Mouse (Mus musculus) cerebellum, postnatal 14 days (tissue): ENCODE data around the gene Slc38a1.

Experiments
- DNase-seq, 2 experiments: peaks; one replicate each; pipeline ENCODE4 v3.0.0; 2021; ENCODE audit warnings: mixed read lengths in 2 of 2

Slc38a1 gene

DNA sequence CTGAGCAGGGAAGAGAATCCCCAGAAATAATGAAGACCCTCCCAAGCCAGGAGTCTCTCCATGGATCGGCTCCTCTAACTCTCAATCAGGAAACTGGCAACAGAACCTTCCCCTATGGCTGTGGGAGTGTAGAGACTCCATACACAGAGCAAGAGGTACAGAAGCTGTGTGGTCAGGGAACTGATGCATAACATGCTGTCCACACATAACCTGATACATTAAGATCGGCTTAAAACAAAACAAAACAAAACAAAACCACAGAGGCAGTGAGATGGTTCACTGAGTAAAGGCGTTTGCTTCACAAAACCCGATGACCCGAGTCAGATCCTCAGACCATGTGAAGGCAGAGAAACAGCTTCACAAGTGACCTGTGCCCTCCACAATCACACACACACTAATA lies 35.3 kb downstream of the Slc38a1 start:
- DNase-seq, result no peak

DNA sequence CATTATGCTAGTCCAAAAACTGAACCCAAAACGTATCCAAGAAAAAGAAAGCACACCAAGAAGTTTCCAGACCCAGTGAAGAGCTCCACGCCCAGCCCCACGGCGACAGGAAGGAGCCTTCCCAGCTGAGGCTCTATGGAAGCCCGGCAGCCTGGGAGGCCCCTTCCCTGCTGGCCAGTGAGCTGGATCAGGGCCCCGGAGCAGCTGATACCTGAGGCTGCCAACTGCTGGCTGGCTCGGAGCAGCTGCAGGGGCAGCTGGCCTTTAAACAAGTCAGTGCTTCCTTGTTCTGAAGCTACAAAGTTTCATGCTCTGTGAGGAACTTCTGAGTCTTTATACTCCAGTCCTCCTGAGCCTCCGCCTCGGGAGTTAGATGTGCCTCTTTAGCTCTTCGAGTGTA lies 38.4 kb downstream of the Slc38a1 start:
- DNase-seq, result peak; percentile 52 to 53

DNA sequence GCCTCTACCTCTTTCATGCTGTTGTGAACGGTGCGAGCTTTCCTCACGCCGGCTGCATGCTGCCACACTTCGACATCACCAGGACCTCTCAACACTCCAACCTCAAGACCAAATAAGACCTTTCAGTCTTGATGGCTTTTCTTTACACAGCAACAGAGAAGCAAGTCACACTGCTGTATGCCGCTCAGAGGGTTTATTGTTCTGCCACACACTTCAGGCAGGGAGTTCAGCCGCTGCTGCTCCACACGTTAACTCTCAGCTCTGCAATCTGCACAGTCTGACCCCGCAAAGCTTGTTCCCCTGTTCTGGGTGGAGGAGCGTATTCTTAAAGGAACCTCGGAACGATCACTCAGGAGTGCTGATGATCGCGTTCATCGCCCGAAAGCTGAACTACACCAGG lies 40.7 kb downstream of the Slc38a1 start:
- no peak for DNase-seq

DNA sequence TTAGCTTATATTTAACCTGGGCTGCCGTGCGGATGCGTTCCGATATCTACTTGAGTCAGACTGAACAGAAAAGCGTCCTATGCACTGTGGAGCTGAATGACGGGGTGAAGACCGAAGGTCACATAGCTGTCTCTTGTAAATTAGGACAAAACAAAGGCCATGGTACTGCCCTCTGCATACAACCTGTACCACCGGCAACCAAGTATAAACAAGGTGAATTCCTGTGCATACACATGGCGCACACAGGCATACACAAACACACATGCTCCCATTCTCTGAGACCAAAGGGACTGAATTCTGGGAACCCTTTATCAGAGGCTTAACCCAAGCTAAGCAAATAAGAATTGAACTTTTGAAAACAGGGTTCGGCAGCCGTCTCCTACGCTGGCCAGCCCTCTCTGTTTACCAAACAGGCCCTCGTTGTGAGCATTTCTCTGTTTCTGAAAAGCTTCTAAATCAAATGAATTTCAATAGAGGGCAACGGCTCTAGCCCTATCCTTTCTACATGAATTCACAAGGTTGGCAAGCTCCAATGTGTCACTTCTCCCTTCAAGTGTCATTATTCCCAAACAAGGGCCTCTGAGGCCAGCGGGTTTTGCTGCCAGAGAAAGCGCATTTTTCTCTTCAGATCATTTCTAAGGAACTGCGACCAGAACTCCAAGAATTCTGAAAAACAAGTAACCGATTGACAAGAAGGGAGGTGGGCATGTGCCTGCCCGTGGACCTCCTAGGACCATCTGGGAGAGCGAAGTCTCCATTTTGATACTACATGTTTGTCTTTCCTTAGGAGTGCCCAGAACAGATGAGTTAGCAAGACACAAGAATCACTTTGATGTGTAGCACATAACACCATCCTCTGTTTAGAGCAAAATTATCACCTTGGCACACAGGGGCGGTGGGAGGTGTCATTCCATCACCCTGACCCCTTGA lies 42.6 kb downstream of the Slc38a1 start:
- DNase-seq, result peak in 1 of 2 experiments; percentile 14

DNA sequence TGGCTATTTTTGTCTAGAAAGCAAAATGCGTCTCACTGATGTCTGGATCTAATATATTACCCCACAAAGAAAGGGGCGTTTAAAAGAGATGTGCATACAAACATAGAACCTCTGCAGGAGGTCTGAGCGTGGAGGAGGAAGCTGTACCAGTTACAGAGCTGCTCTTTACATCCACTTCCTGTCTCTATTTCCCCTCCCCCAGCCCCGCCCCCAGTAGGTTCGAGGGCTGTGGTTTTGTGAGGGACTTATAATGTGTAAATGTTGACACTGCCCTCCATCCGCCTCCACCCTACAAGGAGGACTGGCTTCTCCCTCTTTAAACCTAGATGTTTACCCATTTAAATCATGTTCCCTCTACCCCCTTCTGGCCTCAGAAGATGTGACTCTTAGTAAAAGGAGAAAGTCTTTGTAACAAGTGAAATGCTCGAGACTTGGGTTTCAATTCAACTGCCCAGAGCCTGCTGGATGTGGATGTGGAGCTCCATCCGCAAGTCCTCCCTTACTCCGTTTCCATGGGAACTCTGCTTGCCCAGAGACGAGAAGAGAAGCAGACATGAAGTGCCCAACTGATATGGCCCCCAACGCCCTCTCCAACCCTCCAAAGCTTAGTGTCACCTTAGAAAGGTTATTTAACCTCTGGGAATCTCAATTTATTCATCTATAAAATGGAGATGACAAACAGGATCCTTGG lies 43.7 kb downstream of the Slc38a1 start:
- no peak for DNase-seq

DNA sequence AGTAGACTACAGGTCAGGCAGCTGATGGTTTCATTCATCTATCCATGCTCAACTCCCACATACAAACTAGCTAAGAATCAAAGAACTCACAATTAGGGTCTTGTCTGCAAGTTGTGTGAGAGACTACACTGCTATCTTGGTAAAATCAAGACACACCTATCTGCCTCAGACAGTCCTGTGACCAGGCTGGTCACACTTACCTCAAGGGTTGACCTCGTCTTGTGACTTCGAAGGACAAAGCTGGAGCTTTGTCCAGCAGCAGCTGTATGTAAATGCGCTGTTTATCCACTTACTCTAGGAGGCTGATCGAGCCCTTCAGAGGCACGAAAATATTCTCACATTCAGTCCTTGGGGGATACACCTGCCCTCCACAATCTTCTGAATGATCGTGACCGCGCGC lies 45.6 kb downstream of the Slc38a1 start:
- DNase-seq, result no peak

DNA sequence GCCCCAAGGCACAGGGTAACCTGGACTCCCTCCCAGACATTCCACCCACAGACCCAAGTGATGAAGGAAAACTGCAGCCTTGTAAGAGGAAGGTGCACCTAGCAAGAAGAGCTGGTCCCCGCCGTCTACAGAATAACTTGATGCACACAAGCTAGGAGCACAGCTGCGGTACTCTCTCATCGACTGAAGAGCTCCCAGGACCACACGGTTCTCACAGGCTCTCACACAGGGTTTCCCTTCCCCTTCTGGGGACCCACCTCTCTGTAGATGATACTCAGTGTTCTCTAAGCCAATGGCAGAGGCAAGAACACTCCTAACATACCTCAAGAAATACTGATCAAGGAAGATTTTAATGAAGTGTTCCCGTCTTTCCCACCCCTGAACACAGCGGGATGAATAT lies 48.4 kb downstream of the Slc38a1 start:
- no peak for DNase-seq

DNA sequence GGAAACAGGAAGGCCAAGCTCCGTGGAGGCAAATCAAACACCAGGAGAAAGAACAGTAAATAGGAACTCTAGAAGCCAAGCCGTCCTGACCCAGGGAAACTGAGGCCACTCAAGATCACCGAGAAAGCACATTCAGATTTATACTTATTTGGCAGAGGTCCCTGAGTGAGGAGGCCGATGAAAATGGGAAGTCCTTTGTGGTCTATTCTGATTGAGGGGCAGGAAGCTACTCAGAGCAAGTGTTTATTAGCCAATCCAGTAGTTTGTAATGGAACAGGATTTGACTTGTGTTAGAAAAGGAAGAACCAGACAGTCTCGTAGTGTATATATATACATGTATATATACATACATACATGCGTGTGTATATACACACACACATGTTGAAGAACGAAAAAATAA lies 48.8 kb downstream of the Slc38a1 start:
- no peak for DNase-seq

DNA sequence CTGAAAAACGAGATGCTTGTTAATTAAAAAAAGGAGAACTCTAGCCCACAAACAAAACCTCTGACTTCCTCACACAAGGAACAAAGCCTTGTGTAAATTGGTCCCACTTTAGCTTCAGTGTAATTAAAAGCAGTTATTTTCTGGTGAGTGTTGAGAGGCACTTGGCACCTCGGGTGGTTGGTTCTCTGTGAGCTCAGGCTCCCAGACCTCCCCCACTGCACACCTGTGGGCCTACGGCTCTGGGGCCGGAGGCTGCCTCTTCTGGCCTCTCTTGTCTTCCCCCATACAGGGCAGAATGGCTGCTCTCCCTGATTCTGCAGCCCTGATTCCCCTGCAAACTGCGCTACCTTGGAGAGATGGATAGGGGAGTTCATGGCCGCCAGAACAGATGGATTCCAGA lies 49.3 kb downstream of the Slc38a1 start:
- peak in 1 of 2 experiments; percentile 18 for DNase-seq

DNA sequence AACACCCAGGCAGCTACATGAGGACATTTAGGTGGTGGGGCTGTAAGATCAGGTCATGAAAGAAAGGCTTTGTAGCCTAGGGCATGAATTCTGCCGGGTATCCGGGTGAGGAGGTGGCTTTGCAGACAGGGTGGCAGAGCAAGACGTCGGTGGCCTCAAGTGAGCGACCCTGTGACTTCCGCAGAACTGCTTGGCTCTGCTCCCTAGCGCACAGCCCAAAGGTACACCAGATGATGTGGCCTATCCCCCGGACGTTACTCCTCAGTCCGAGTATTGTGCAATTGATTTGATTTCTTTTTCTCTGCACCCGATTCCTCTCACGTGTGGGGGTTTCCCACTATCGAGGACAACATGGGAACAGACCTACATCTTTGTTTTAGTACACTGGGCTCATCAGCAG lies 49.7 kb downstream of the Slc38a1 start:
- no peak for DNase-seq

DNA sequence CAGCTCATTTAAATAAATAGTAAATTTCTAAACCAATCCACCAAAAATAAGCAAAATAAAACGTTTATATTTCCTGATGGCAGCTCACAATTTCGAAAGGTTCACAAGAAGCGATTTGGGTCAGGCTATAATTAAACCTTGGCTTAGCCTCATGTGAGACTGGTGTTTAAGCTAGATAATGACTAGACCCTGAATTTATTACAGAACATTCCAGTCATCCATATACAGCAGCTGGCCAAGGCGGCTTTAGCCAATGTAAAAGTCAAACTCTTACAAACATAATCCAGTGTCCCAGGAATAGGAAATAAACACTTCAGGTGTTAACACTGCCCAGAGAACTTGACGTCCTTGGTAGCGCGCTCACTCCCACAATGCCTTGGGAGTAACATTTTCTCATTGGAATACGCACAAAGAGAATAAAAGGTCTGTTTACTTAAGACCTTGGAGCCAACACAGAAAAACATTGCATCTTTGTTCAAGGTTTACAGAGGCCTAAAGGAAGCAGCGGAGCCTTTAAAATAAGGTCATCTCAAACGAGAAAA lies 50.8 kb downstream of the Slc38a1 start:
- no peak for DNase-seq

DNA sequence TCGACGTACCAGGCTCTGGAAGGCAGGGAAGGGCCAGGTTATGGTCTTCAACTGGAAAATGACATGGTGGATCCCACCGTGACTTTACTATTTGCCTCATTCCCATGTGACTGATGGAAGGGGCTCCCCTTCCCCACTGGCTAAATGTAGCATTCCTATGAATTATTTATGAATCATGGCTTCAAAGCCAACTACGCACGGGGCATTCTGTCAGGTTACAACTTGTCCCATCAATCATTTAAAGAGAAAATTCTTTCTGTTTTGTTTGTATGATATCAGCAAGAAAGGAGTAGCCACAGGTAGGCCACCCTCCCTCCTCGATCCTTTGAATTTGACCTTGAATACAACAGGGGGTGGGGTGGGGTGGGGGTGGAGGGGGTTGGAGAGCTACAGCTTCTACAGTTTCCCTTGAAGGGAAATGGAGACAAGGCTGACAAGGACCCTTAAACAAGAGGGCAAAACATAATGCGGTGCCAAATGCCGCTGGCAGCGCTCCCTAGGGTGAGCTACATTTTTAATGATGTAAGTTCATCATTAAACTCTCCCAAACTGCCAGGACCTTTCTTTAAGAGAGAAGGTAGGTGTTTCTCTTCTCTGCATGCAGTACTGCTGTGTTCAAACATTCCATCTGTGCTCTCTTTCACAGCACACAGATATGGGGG lies 53.6 kb downstream of the Slc38a1 start:
- no peak for DNase-seq

DNA sequence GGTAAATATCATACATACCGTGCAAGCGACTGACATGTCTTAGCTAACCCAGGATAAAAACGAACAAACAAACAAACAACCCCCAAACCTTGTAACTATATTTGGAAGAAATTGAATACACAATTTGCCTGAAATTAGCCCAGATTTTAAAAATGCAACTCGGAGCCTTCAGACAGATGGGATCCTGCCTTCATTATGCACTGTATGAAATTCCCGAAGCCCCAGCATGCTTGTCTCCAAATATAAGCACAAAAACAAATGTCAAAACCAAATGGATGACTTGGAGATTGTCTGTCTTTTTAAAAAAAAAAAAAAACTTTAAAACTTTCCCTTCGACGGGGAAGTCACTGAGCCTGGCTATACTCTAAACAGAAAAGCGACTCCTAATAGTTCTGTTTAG lies 54.7 kb downstream of the Slc38a1 start:
- DNase-seq, result no peak

DNA sequence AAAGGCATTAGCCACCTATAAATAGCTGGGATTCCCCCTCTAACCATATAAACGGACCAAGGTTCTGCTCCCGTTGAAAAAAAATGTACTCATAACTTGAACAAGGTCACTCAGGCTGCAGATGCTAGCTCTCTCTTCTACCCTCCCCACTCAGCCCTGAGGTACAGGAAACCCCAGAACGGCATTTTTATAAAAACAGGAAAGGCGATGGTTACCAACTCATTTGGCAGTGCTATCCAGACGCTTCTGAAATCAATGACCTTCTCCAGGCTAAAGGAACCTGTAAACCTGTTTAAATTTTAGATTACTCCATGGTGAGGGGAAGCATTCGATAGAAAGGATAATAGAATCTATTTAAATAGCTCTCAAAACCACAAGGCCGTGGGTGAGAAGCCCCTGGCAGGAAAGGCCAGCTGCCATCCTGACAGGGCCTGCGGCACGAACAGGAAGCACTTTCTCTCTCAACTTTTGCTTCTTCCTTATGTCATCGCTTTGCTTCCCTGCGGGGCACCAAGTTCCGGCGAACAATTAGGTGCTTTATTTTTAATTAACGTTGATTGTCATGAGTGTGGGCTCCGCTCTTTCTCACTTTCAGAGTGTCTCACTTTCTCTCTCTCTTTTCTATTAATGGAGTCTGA lies 59.2 kb downstream of the Slc38a1 start:
- DNase-seq, result no peak

DNA sequence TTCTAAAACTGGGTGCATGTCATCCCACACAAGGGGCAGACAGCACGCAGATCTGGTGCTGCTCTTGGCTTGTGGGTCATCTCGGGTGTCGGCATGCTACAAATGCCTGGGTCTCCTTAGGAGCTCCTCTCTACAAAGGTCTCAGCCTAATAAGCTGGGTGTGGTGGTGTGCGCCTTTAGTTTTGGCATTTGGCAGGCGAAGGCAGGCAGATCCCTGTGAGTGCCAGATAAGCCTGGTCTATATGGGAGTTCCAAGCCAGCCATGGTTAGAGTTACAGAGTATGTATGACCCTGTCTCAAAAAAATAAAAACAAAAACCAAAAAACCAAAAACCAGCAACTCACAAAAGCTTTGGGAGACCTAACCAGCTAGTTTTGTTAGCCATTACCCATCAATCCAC lies 65.7 kb downstream of the Slc38a1 start:
- DNase-seq, result no peak

DNA sequence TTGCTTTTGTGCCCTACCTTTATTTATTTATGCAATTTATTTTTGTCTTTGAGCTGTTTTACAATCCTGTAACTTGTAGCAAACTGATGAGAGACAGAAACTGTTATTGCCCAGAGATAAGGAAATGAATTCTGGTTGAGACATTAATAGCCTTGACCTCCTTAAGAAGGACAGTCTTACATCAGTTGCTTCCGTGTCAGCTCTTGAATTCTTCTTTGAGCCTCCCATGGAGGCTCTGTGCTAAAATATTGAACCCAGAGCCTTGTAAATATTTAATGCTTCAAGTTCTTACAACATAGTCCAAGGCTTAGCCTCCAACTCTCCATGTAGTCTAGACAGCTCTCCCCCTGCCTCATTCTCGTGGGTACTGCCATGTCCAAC lies 73.7 kb downstream of the Slc38a1 start:
- DNase-seq, result no peak

DNA sequence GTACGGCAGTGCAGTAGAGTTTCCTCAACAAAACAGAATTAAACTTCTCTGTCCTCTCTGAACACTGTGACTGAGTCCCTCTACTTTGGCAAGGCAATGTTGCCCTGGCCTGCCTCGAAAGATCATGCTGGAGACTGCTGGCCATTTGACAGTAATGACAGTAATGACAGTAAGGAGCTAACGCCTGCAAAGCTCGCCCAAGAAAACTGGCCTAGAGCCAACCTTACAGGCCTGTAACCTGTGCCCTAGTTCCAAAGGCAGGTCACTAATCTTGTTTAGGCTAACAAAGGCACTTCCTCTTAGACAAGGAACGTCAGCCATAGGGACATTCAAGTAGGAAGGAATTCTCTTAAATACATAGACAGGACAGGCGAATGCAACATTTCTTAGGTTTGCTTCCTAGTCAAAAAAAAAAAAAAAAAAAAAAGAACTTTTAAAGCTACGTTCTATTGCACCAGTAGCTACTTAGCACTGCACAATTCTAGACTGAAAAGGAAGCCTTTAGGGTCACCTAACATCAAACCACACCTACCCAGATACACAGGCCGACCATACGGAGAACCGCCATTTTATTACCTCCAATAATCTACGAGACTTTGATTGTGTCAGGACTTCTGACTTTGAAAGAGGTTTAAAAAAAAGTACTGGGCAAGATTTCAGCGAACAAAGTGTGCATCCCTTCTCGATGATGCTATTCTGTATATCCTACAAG lies 74.3 kb downstream of the Slc38a1 start:
- DNase-seq, result peak; percentile 32 to 34

DNA sequence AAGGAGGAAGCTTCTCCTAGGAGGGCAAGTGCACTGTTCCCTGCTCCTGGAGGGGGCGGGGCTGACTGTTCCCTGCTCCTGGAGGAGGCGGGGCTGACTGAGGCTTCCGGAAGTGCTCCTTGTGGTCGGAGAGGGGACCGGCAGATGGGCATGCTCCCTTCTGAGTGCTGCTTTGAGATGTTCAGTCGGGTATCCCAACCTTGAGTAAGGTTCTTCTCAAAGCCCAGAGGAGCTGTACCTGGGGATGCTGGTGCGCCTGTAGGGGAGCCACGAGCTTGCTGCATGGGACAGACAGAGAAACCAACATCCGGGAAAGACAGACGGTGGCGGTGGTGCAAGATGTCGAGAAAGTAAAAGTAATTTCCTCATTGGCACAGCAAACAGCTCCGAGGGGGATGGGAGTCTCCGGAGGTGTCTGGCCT lies 75.9 kb downstream of the Slc38a1 start:
- peak in 1 of 2 experiments; percentile 36 for DNase-seq

DNA sequence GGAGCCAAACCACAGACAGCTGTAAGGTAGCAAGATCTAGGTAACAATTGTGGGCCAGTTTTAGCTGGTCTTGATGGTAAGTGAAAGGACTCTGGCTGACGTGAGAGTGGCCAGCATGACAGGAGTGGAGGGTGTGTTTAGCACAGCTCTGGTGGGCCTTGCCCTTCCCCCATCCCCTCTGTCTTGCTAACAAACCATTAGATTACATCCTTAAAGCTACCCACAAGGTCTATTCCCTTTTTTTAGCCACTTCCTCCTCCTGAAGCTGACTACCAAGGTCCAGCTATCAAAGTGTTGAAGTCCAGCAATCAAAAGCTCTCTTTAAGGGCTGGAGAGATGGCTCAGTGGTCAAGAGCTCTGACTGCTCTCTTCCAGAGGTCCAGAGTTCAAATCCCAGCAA lies 78.9 kb downstream of the Slc38a1 start:
- DNase-seq, result no peak

DNA sequence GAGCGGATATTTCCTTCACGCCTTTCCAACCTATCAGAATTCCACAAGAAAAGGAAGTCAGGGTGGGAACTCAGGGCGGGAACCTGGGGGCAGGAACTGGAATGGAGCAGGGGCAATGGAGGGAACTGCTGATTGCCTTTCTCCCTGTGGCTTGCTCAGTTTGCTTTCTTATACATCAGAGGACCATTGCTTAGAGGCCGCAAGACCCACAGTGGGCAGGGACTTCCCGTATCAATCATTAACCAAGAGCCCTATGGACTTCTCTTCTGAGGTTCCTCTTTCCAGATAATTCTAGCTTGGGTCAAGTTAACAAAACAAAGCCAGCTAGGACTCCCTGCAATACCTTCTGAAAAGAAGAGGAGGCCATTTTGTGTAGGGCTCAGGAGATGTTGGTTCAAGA lies 80.2 kb downstream of the Slc38a1 start:
- no peak for DNase-seq

DNA sequence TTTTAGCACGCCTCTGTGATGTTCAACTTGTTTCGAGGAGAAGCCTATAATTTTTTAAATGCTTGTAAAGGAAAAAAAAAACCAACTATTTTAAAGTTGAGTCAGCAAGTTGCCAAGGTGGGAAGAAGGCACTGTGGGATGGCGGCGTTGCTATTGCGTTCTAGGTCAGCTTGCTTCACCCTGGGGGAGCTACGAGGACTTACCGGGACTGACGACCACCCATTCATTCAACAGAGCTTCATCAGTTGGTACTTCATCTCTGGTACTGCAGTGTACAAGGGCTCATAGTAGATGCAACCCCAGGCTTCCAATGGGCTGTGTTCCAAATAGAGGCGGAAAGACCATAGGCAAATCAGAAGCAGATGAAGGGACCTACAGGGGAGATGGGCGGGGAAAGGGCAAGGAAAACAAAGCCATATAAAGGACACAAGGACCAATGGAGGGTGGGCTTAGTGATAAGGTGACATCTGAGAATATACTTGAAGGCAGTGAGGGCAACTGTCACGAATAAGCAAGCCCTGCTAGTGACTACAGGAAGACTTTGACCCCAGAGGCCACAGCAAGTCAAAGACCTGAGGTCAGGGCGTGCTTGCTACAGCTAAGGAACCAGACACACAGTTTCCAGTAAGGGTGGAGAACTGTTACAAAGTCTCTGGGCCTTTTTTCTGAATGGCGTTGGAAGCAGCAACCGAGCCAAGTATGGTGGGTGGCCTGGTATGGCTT lies 82.0 kb downstream of the Slc38a1 start:
- DNase-seq, result no peak
